In genomic region chr19:44021502-44021901, GRCm38 (mm10) we compare ENCODE assay signal across 10 mouse cellular contexts. TPM values are rescaled to one million over a fixed set of nuclear protein-coding genes. Genes with fewer than 3 reads are reported as not detected.
DNase-seq lines count a peak whose midpoint lies in the region; ATAC-seq lines count a peak whose summit lies in the region.
"Had no signal": no experiment of that assay in that cellular context is flagged by ENCODE, and none has a peak within 500 bp of the region (broad histone marks: within the 10 kb centered on the region; RNA-seq: fewer than 3 reads in every experiment).

No protein-coding gene starts in this region.

- DNase-seq in adipocyte (ENCODE audit: low spot score), result peak; percentile 98
- DNase-seq in gastrocnemius, adult 8-10 months (ENCODE audit: low spot score in 2 of 2), result peak; percentile 46 to 55
- DNase-seq in kidney, postnatal 10 days, result peak; percentile 32
- peak; percentile 62 to 79 for DNase-seq in lung, postnatal 4 days
- DNase-seq in thymus, adult 18-20 months, result no peak
- DNase-seq in retina, embryonic 14.5 days (ENCODE audit: low spot score), result no peak

- no peak overlapping the region for H3K27ac ChIP-seq in hindbrain, embryonic 12.5 days
- H3K27ac ChIP-seq: hindbrain, embryonic 13.5 days had no signal

- ATAC-seq in monocyte, adult 5-6 weeks (replicated peaks; ENCODE audit: insufficient number of reproducible peaks, low FRiP score, low TSS enrichment, poor library complexity, severe bottlenecking), result no peak
- ATAC-seq in hindbrain, embryonic 12.5 days (ENCODE audit: low FRiP score), result no peak

- 90% methylated on average over 4 of the region's 4 CpGs for WGBS in hindbrain, embryonic 12.5 days

- no peak overlapping the region for H3K4me3 ChIP-seq in hindbrain, embryonic 12.5 days
- H3K4me3 ChIP-seq: hindbrain, embryonic 13.5 days had no signal

- H3K4me2 ChIP-seq in hindbrain, embryonic 12.5 days (replicated peaks), result no peak overlapping the region
- H3K4me2 ChIP-seq: hindbrain, embryonic 13.5 days had no signal

- no peaks in the 10 kb centered on the region for H3K27me3 ChIP-seq in hindbrain, embryonic 12.5 days
- H3K27me3 ChIP-seq: hindbrain, embryonic 13.5 days had no signal

- no peaks in the 10 kb centered on the region for H3K4me1 ChIP-seq in hindbrain, embryonic 12.5 days
- H3K4me1 ChIP-seq: hindbrain, embryonic 13.5 days had no signal

- no peaks in the 10 kb centered on the region for H3K36me3 ChIP-seq in hindbrain, embryonic 12.5 days
- H3K36me3 ChIP-seq: hindbrain, embryonic 13.5 days had no signal

- no peaks in the 10 kb centered on the region for H3K9me3 ChIP-seq in hindbrain, embryonic 12.5 days (replicated peaks)
- H3K9me3 ChIP-seq: hindbrain, embryonic 13.5 days had no signal

- no peak overlapping the region for H3K9ac ChIP-seq in hindbrain, embryonic 12.5 days
- H3K9ac ChIP-seq: hindbrain, embryonic 13.5 days had no signal

RNA-seq across cellular contexts. Expression of gene Cyp2c23, which starts 7.5 kb away (rescaled TPM):
- total RNA-seq in gastrocnemius, adult 8-10 months (2022), result under 1 TPM in 2 of 4 experiments, not detected in 2; 0.20 to 0.35 TPM
- not detected in 3 replicates for total RNA-seq in monocyte, adult 5-6 weeks (2017)
- not detected in 2 replicates for polyA plus RNA-seq in hindbrain, embryonic 12.5 days (2016; fragmentation: Nextera tagmentation; extraction: Ambion mirVana)
- total RNA-seq: midbrain, postnatal 0 days had no signal
- polyA plus RNA-seq: hindbrain, embryonic 13.5 days; midbrain, postnatal 0 days had no signal

RNA-seq across cellular contexts. Expression of gene Cpn1, which starts 35.1 kb away (rescaled TPM):
- total RNA-seq in gastrocnemius, adult 8-10 months (2022), result under 1 TPM in 3 of 4 experiments, not detected in 1; 0.16 to 0.31 (median 0.17) TPM
- total RNA-seq in monocyte, adult 5-6 weeks (2017), result 1.2 TPM in 1 of 3 replicates, not detected in the others
- 0.20 and 0.26 TPM in 2 replicates for polyA plus RNA-seq in hindbrain, embryonic 12.5 days (2016; fragmentation: Nextera tagmentation; extraction: Ambion mirVana)

RNA-seq across cellular contexts. Expression of gene Erlin1, which starts 48.1 kb away (rescaled TPM):
- 1 to 10 TPM; 3.3 to 5.6 (median 4.5) TPM for total RNA-seq in gastrocnemius, adult 8-10 months (2022)
- total RNA-seq in monocyte, adult 5-6 weeks (2017), result 25.4 to 41.4 TPM (median 25.8 TPM) in 3 replicates
- 23.3 and 23.5 TPM in 2 replicates for polyA plus RNA-seq in hindbrain, embryonic 12.5 days (2016; fragmentation: Nextera tagmentation; extraction: Ambion mirVana)

Comparison
In these comparisons a context has a peak if more than half of its experiments do, and no peak if none do; other contexts are left out.
1. DNase-seq: peak in adipocyte (single experiment), gastrocnemius, adult 8-10 months (2 of 2), kidney, postnatal 10 days (single experiment) and lung, postnatal 4 days (2 of 2); none in thymus, adult 18-20 months (0 of 2) and retina, embryonic 14.5 days (single experiment).